Mouse (Mus musculus) heart, postnatal 0 days (tissue): ENCODE data around the gene Cyth3.

Source experiments
- CTCF ChIP-seq: IDR thresholded peaks from 2 replicates; pipeline ENCODE4 v1.5.1; 2016; ENCODE audit warnings: antibody characterized with exemption, control low read depth, low read depth
- EP300 ChIP-seq: IDR thresholded peaks from 2 replicates; pipeline ENCODE4 v1.6.1; 2016; ENCODE audit warnings: antibody characterized with exemption, low read depth

GRCm38 (mm10) chr5:143633558-143633871 is 11.3 kb downstream of the Cyth3 start:
- TF ChIP-seq CTCF (no peak), EP300 (no peak)
